Mouse (Mus musculus): ENCODE data around the gene Slc13a4. TPM values are rescaled to one million over a fixed set of nuclear protein-coding genes. Genes with fewer than 3 reads are reported as not detected.

Slc13a4 gene
- polyA plus RNA-seq, 1 experiment from 2014 or later, result 0.47 TPM

DNA sequence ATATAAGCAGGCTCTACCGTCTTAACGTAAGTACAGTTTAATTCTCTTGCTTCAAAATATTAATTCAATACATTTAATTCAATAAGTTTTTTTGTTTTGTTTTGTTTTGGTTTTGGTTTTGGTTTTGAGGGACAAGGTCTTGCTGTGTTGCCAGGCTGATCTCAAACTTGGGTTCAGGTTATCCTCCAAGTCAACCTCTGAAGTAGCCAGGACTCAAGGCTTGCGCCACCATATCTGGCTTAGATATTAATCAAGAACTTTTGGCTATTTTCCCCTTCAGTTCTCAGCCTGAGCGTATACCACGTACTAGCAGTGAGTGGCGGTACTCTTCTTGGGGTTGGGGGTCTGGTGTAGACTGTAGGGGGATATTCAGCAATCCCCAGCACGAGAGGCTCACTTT lies 5.3 kb downstream of the Slc13a4 start:
- no peak for ATAC-seq (ENCODE audit: insufficient number of reproducible peaks, low FRiP score, low TSS enrichment, low read depth)
- WGBS, result 92% methylated on average over 7 of the region's 7 CpGs
- H3K9me3 ChIP-seq (replicated peaks), result no peaks in the 10 kb centered on the region
- no peak overlapping the region for H3K4me3 ChIP-seq (replicated peaks)
- H3K9ac ChIP-seq, result no peak overlapping the region
- no peaks in the 10 kb centered on the region for H3K27me3 ChIP-seq
- no peaks in the 10 kb centered on the region for H3K36me3 ChIP-seq
- no peak overlapping the region for H3K4me2 ChIP-seq (replicated peaks)
- H3K4me1 ChIP-seq, result no peaks in the 10 kb centered on the region
- no peak overlapping the region for H3K27ac ChIP-seq (replicated peaks)

DNA sequence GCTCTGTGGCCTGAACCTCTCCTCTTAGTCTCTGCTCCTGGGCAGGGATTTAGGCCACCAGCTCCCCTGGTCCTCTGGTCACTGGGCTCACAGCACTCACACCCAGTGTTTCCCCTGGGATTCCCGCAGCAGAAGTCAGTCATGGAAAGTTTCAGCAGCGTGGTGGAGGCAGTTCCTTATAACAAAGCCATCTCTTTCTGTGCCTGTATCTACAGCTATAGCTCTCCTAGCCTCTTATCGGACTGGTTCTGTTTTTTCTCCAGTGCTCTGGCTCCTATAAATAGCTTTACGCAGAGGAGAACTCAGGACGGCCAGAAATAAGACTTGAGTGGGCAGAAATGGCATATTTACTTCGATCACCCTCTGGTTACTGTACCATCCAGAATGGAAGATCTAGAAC lies 9.6 kb downstream of the Slc13a4 start:
- 82% methylated on average over 6 of the region's 6 CpGs for WGBS
- Histone ChIP-seq H3K27ac (replicated peaks) (no peak overlapping the region), H3K9ac (no peak overlapping the region), H3K36me3 (no peaks in the 10 kb centered on the region), H3K4me2 (replicated peaks) (no peak overlapping the region), H3K9me3 (replicated peaks) (no peaks in the 10 kb centered on the region), H3K4me3 (replicated peaks) (no peak overlapping the region), H3K27me3 (no peaks in the 10 kb centered on the region), H3K4me1 (no peaks in the 10 kb centered on the region)
- no peak for ATAC-seq (ENCODE audit: insufficient number of reproducible peaks, low FRiP score, low TSS enrichment, low read depth)

DNA sequence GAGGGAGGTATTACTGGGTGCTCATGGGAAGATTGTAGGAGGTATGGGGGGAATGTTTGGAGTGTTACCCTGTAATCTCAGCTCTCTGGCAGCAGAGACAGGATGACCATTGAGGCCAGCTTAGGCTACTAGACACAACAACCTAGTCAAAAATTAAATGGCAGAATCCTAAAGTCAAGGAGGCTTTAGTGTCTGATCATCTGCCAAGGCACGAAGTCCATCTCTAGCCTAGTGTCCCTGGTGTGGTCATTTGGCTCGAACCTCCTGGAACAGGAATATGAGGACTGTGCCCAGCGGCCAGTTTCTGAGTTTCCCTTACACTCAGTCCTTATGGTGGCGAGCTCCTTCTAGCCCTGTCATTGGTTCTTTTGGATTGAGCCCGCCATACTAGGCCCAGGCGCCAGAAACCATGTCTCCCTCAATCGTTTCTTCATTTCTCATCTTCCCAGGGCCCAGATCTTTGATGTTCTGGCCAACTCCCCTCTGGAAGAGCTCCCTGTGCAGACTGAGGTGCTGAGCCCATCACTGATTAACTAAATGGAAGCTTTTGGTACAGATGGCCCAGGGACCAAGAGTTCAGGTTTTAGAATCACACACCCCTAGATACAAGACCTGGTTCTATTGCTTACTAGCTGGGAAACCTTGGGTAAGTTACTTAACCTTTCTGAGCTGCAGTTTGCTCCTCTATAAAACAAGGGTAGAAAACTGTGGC lies 10.3 kb downstream of the Slc13a4 start:
- H3K36me3 ChIP-seq, result no peaks in the 10 kb centered on the region
- H3K4me2 ChIP-seq (replicated peaks), result no peak overlapping the region
- no peaks in the 10 kb centered on the region for H3K9me3 ChIP-seq (replicated peaks)
- WGBS, result 86% methylated on average over 7 of the region's 7 CpGs
- no peak overlapping the region for H3K27ac ChIP-seq (replicated peaks)
- H3K4me3 ChIP-seq (replicated peaks), result no peak overlapping the region
- no peak for ATAC-seq (ENCODE audit: insufficient number of reproducible peaks, low FRiP score, low TSS enrichment, low read depth)
- no peak overlapping the region for H3K9ac ChIP-seq
- H3K4me1 ChIP-seq, result no peaks in the 10 kb centered on the region
- H3K27me3 ChIP-seq, result no peaks in the 10 kb centered on the region

DNA sequence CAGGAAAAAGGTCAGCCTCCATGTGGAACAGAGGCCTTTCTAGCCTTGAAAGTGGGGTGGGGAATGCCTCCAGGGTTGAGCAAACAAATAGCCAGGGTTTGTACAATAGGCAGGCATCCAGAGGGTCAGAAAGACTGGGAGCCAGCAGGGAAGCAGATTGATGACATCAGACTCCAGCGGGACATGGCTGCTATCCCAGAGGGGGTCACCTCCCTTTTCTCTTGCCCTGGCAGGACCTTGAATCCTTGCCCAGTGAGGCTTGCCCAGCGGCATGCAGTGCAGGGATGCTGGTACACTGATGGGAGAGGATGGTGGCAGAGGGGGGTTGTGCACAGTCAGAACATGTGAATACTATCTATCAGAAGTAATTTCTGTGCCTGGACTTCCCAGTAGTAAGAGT lies 10.9 kb downstream of the Slc13a4 start:
- no peaks in the 10 kb centered on the region for H3K27me3 ChIP-seq
- no peak overlapping the region for H3K4me2 ChIP-seq (replicated peaks)
- WGBS, result 45% methylated on average over 2 of the region's 2 CpGs
- H3K4me3 ChIP-seq (replicated peaks), result no peak overlapping the region
- no peak overlapping the region for H3K9ac ChIP-seq
- no peaks in the 10 kb centered on the region for H3K9me3 ChIP-seq (replicated peaks)
- no peaks in the 10 kb centered on the region for H3K4me1 ChIP-seq
- ATAC-seq (ENCODE audit: insufficient number of reproducible peaks, low FRiP score, low TSS enrichment, low read depth), result no peak
- H3K27ac ChIP-seq (replicated peaks), result no peak overlapping the region
- H3K36me3 ChIP-seq, result no peaks in the 10 kb centered on the region

DNA sequence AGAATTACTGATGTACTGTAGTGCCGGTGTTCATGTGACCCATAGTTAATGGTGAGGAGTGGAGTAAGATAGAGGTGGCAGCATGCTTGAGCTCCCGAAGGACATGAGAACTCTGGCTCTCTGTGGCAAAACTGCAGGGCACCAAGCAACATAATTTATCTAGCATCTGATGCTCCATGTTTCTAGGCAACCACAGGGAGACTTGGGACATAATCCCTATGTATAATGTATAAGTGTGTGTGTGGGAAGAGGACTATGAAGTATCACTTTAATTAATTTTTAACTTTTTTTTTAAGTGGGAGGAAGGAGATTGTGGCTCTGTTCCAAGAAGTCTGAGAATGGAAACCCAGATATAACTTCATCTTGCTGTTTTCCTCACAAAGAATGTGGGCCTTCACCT lies 13.0 kb downstream of the Slc13a4 start:
- no peaks in the 10 kb centered on the region for H3K4me1 ChIP-seq
- H3K36me3 ChIP-seq, result no peaks in the 10 kb centered on the region
- H3K4me2 ChIP-seq (replicated peaks), result no peak overlapping the region
- no peaks in the 10 kb centered on the region for H3K9me3 ChIP-seq (replicated peaks)
- no peak overlapping the region for H3K4me3 ChIP-seq (replicated peaks)
- WGBS, result 93% methylated on average over 2 of the region's 2 CpGs
- no peak overlapping the region for H3K9ac ChIP-seq
- no peak overlapping the region for H3K27ac ChIP-seq (replicated peaks)
- no peaks in the 10 kb centered on the region for H3K27me3 ChIP-seq
- ATAC-seq (ENCODE audit: insufficient number of reproducible peaks, low FRiP score, low TSS enrichment, low read depth), result no peak

DNA sequence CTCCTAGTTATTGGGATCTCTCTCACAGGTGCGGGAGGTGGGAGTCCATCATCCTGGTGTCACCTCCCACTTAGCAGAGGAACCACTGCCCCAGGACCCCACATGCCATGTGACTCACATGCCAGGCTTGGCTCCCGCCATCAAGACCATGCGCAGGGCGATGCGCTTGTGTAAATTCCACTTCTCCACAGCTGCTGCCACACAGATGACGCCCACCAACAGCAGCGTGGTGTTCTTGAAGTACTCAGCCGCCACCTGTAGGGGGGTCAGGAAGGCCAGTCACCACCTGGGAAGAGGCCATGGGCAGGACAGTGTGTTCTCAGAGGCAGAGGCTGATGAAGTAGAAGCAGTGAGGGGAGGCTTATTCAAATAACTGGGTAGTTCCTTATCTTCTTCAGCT lies 18.3 kb downstream of the Slc13a4 start:
- Histone ChIP-seq H3K27me3 (no peaks in the 10 kb centered on the region), H3K4me3 (replicated peaks) (no peak overlapping the region), H3K36me3 (no peaks in the 10 kb centered on the region), H3K27ac (replicated peaks) (no peak overlapping the region), H3K9me3 (replicated peaks) (no peaks in the 10 kb centered on the region), H3K9ac (no peak overlapping the region), H3K4me1 (peaks cover 14% of the 10 kb centered on the region), H3K4me2 (replicated peaks) (no peak overlapping the region)
- 90% methylated on average over 8 of the region's 8 CpGs for whole genome bisulfite sequencing
- no peak for ATAC-seq (ENCODE audit: insufficient number of reproducible peaks, low FRiP score, low TSS enrichment, low read depth)

DNA sequence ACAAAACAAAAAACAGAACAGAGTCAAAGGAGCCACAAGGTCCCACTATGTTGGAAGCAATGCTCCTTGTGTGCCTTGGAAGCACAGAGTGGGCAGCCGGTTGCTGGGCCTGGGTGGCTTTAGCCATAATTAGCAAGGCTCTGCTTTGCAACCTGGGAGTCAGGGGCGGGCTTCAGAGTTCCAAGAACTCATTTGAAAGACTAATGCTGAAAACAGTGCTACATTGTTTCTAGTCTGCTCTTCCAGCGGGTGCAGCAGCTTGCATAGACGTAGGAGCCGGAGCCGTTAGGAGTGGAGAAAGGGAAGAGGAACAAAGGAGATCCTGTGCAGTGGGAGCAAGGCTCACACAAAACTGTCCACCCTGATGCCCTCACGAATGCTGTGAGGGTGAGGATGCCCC lies 19.0 kb downstream of the Slc13a4 start:
- Histone ChIP-seq H3K27me3 (no peaks in the 10 kb centered on the region), H3K36me3 (no peaks in the 10 kb centered on the region), H3K4me2 (replicated peaks) (no peak overlapping the region), H3K27ac (replicated peaks) (peak overlapping the region; percentile 40; the same call in 1 of the 2 replicates), H3K4me1 (peaks cover 14% of the 10 kb centered on the region), H3K9me3 (replicated peaks) (no peaks in the 10 kb centered on the region), H3K9ac (no peak overlapping the region), H3K4me3 (replicated peaks) (no peak overlapping the region)
- no peak for ATAC-seq (ENCODE audit: insufficient number of reproducible peaks, low FRiP score, low TSS enrichment, low read depth)
- WGBS, result 32% methylated on average over 7 of the region's 7 CpGs

DNA sequence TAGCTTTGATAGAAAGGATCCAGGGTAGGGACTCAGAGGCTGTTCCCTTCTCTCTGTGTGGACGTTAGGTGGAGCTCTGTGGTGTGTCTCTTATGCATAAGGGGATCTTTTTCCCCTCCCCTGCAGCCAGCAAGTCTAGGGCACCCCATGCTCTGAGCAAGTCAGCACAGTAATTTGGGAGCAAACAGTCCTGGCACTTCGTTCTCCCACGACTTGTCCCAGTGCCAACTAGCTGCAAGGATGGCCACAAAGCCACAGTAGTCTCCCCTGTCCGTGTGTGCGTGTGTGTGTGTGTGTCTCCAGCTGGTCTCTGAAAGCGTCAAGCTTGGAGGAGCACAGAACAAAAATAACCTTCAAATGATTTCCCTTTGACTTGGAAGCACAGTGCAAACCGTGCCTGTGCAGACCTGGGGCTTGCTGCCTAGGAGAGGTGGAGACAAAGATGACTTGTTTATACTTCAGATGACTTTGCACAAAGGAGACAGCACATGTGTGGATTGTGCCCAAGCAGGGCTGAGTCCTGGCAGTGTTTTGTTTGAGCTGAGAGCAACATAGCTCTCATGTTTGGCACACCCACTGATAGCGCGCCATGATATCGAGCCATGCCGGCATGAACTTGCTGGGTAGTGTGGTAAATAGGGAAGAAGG lies 19.7 kb downstream of the Slc13a4 start:
- H3K9ac ChIP-seq, result no peak overlapping the region
- peak overlapping the region; percentile 40 for H3K27ac ChIP-seq (replicated peaks)
- ATAC-seq (ENCODE audit: insufficient number of reproducible peaks, low FRiP score, low TSS enrichment, low read depth), result peak; percentile 57
- no peaks in the 10 kb centered on the region for H3K27me3 ChIP-seq
- 44% methylated on average over 11 of the region's 11 CpGs for WGBS
- H3K4me3 ChIP-seq (replicated peaks), result no peak overlapping the region
- peaks cover 14% of the 10 kb centered on the region for H3K4me1 ChIP-seq
- H3K9me3 ChIP-seq (replicated peaks), result no peaks in the 10 kb centered on the region
- no peaks in the 10 kb centered on the region for H3K36me3 ChIP-seq
- peak overlapping the region; percentile 10; the same call in 1 of the 2 replicates for H3K4me2 ChIP-seq (replicated peaks)

DNA sequence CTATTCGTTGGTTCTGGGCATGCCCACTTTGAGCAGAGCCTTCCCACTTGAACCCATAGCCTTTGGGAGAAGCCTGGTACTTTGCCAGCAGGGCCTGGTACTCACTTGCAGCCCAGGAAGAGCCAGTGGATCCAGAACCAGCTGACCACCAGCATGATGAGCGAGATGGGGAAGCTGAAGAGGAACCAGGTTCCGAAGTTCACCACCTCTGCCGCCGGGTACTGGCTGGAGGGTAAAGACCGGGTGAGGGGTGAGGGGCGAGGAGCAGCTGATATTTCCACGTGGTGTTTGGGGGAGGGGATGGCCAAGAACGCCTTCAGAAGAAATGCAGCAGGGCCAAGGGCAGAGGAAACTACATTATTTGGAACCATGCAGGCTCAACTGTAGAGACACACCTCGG lies 28.6 kb downstream of the Slc13a4 start:
- H3K36me3 ChIP-seq, result no peaks in the 10 kb centered on the region
- H3K27ac ChIP-seq (replicated peaks), result no peak overlapping the region
- WGBS, result 81% methylated on average over 10 of the region's 10 CpGs
- no peak overlapping the region for H3K4me3 ChIP-seq (replicated peaks)
- no peaks in the 10 kb centered on the region for H3K9me3 ChIP-seq (replicated peaks)
- no peaks in the 10 kb centered on the region for H3K4me1 ChIP-seq
- no peak for ATAC-seq (ENCODE audit: insufficient number of reproducible peaks, low FRiP score, low TSS enrichment, low read depth)
- H3K4me2 ChIP-seq (replicated peaks), result no peak overlapping the region
- no peak overlapping the region for H3K9ac ChIP-seq
- no peaks in the 10 kb centered on the region for H3K27me3 ChIP-seq

DNA sequence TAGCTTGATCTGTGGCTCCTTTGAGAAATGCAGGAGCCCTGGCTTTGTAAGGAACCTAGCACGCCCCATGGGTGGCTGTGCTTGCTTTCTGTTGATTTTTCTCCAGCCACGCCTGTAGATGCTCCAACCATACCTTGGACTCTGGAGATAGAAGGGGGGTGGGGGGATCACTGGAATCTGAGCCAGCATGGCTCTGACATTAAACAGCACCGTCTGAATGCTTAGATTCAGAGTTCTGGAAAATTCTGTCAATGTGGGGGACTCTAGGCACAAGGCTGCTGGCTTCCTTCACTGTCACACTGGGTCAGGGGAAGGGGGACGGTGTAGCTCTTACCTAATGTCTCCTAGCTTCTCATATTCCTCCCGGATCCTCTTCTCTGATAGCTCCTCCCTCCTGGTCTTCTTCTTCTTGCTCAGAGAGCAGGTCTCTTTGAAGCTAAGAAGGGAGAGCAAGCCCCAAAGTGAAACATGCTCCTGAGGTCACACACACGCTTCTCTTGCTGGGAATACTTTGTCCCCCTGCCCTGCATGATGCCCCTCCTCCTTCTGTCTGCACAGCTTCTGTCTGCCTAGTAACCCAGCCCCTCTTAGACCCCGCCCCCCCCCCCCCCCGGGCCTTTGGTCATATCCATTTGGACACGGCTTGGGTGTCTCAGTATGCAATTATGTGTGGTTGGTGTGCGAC lies 29.9 kb downstream of the Slc13a4 start:
- Histone ChIP-seq H3K9ac (no peak overlapping the region), H3K4me2 (replicated peaks) (no peak overlapping the region), H3K36me3 (no peaks in the 10 kb centered on the region), H3K4me1 (no peaks in the 10 kb centered on the region), H3K9me3 (replicated peaks) (no peaks in the 10 kb centered on the region), H3K27me3 (no peaks in the 10 kb centered on the region), H3K27ac (replicated peaks) (no peak overlapping the region), H3K4me3 (replicated peaks) (no peak overlapping the region)
- ATAC-seq (ENCODE audit: insufficient number of reproducible peaks, low FRiP score, low TSS enrichment, low read depth), result no peak; the same call in 1 of the 2 replicates
- WGBS, result 45% methylated on average over 10 of the region's 10 CpGs

DNA sequence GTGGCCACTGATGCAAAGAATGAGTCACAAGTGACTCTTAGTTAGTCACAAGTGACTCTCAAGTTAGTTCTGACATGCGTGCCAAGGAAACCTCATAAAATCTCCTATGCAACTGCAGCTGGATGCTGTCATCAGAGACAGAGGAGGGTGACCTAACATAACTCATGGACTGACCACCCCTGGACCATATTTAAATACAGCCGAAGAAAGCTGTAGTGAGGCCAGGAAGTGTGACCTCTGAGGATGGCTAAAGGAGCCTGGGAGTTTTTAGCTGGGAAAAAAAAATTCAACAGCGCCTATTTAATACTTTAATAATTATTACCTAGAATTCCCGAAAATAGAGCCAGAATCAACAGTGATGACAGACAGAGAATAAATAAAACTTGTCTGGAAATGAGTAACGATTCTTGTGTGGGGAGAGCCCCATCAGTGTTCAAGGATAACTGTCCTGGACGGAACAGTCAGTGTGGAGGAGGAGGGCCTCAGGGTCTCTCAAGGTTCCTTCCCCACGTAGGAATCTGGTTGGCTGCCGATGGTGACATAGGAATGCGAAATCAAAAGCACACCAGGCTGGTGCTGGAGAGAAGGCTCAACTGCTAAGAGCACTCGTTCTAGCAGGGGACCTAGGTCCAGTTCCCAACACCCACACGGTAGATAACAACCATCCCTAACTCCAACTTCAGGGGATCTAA lies 34.4 kb downstream of the Slc13a4 start:
- H3K27me3 ChIP-seq, result no peaks in the 10 kb centered on the region
- WGBS, result 63% methylated on average over 11 of the region's 11 CpGs

More for the DNA sequence above, 34.4 kb downstream of the Slc13a4 start:
- no peak for ATAC-seq (ENCODE audit: insufficient number of reproducible peaks, low FRiP score, low TSS enrichment, low read depth)
- H3K9ac ChIP-seq, result no peak overlapping the region
- no peaks in the 10 kb centered on the region for H3K4me1 ChIP-seq
- no peaks in the 10 kb centered on the region for H3K9me3 ChIP-seq (replicated peaks)
- H3K27ac ChIP-seq (replicated peaks), result no peak overlapping the region
- no peak overlapping the region for H3K4me2 ChIP-seq (replicated peaks)
- H3K36me3 ChIP-seq, result no peaks in the 10 kb centered on the region
- H3K4me3 ChIP-seq (replicated peaks), result no peak overlapping the region
